Comparison of ENCODE assay signal across 22 mouse cellular contexts in the genomic region with DNA sequence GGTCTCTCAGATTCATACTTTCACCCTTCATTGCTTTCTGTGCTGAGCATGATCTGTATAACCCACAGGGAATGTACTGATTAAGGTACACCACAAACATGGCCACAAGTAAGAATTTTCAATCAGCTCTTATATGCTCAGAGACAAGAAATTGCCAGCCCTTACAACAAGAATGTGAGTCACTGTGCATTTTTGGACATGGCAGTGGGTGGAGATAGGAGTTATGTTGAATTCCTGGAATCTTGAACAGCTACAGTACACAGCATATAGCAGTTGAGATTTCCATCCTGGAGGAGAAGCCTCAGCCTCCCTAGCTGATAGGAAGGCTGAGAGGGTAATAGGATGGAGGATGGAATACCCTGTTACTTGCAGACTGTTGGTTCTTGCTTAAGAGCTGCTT.
"Had no signal": no experiment of that assay in that cellular context is flagged by ENCODE, and none has a peak within 500 bp of the region (broad histone marks: within the 10 kb centered on the region; RNA-seq: fewer than 3 reads in every experiment).

No protein-coding gene starts in this region.

- ATAC-seq: forebrain, embryonic 13.5 days; forebrain, embryonic 14.5 days; forebrain, embryonic 15.5 days; forebrain, embryonic 16.5 days; forebrain, postnatal 0 days had no signal

- DNase-seq: cerebellum, adult 2 months; cerebellum, adult 8-10 months; cerebellum, adult 9-10 months; cerebellum, adult 9-11 months; cerebellum, postnatal 10 days; cerebellum, postnatal 14 days; cerebellum, postnatal 25 days; cerebellum, postnatal 36 days; embryo, embryonic 11 days; forebrain, postnatal 0 days; gastrocnemius, adult 2 months; gastrocnemius, postnatal 10 days; gastrocnemius, postnatal 14 days; gastrocnemius, postnatal 25 days; gastrocnemius, postnatal 36 days; heart, adult 11 months; heart, adult 18-20 months; heart, adult 2 months had no signal
